Mouse (Mus musculus) kidney, postnatal 14 days (tissue): ENCODE data around the gene Ano1.
A peak's percentile ranks its signal among the peaks of the same experiment; 100 is the strongest.

ENCODE experiments used
- DNase-seq: peaks from one replicate; pipeline ENCODE4 v3.0.0; 2022; ENCODE audit warnings: mixed read lengths

Ano1 gene

DNA sequence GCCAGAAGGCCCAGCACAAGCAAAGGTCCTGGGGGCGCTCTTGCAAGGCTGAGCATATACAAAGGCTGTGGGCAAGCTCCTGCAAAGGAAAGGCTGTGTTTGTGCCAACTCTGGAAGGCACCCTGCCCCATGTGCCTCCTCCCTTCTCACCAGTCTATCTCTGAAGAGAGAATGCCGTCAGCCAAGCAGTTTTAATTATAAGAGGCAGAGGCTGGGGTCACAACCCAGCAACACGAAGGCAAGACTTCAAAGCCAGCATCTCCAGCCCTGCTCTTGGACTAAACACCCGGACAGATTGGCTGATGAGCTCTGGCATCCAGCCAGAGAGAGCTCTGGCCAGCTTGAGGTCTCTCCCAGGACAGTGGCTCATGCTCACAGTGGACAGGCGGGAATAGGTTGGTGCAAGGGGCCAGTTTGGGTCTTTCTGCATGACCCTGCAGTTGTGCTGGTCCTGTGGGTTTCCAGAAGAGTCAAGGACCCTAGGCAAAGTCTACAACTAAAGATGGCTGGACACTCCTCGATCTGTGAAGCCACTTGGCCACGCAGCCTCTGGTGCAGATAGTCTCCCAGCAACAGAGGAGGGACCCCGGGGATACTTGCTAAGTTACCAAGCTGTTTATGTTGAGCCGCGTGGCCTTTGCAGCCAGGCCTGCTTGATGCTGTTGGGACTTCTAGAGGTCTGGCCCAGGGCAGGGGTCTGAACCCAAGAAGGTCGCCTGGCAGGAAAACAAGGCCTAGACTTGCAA is 12.9 kb upstream of the Ano1 start:
- peak; percentile 62 for DNase-seq

GRCm38 (mm10) chr7:144764013-144764412 is 12.2 kb upstream of the Ano1 start:
- no peak for DNase-seq

- DNase-seq: no peak
Measured at GRCm38 (mm10) chr7:144762496-144763235, 10.9 kb upstream of the Ano1 start.

GRCm38 (mm10) chr7:144760228-144760627 is 8.5 kb upstream of the Ano1 start:
- DNase-seq: no peak

DNA sequence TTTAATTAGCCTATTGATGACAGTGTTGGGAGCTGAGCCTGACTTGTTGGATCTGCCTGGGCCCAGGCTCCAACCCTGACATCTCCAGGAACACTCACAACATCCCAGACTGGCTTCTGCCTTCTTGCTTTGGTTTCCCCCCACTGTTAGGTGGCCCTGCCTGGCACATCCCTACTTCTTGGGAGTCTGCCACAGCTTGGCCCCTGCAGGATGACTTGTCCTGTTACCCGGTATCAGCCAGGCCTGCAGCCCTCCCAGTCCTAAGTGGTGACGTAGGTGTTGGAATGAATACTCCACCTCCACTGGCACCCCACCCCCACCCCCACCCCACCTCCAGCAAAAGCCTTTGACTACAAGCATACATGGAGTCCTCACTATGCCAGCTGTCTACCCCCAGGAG is 7.7 kb upstream of the Ano1 start:
- DNase-seq: no peak

DNA sequence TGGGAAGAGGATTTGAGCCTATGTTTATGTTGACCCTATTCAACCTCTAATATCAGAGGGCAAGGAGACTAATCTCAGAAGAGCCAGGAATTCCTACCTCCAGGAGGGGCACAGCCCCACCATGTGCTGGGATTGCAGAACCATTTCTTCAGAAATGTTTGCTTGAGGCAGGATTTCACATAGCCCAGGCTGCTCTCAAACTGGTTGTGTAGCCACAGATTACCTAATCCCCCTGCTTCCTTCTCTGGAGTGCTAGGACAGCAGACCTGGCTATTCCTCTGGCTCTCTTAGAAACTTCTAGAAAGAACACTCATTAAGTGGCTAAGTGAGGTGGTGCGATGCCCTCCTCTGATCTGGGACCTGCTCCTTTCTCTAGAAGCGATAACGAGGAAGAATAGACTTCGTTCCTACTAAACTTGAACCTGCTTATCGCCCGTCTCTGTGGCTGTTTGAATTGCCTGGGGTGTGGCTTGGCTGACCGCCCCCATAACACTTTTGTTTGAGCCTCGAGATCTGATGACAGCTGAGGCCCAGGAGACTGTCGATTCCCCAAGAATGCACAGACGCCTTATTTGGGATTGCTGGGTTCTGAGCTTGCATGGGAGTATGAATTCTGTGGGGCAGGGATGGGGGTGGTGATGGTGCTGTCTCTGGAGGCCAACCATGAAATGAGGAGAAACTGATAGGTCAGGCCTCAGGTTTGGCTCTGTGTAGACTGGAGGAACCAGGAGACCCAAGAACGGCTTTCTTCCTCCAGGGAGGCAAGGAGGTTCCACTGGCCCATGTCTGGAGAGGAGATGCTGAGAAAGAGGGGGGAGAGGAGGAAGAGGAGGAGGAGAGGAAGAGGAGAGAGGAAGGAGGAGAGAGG is 4.0 kb upstream of the Ano1 start:
- DNase-seq: no peak

DNA sequence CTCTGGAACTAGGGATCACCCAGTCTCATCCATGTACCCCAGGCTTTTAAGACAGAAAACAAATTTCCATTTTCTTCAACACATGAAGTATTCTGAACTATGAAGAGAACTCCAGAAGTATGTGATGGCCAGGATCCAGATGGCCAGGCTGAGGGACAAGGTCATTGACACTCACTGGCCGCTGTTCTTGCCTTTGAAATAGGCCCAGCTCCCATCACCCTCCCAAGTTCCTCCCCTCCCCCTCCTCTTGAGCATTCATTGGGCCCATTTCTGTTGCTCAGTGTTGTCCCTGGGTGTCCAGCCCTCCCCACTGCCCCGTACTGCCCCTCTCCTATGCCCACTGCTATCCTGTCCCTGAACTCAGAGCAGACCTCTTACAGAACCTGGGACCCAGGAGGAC is 2.9 kb upstream of the Ano1 start:
- DNase-seq: peak; percentile 73

- DNase-seq: no peak
Measured at GRCm38 (mm10) chr7:144753657-144754031, 1.9 kb upstream of the Ano1 start.

DNA sequence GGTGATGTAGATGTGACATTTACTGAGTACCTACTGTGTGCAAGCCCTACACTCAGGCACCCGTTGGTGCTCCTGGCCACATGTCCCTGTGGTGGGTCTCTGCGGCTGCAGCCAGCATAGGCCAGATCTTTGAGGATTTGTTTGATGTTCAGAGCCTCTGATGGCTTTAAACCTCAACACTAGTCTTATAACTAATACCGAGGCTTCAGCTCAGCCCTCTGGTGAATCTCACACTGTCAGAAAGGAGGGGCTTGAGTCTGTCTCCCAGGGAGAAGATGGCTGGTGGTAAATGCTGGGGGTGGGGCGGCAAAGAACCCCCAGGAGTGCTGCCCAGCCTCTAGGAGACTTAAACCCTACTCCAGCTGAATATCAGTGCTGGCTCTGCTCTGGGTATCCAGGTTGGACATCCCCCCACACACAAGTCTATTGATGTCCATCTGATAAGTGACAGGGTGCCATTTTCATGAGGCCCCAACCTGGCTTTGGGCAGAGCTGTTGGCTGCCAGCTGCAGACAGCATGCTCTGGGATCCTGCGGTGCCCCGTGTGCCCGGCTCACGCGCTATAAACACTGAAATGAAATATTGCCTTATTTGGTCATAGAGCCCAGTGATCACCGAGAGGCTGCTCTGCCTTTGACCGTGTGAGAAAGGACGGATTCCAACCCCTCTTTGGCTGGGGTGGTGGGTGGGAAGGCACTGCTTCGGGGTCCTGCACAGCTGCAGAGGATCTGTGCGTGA is 1.3 kb upstream of the Ano1 start:
- DNase-seq: no peak

DNA sequence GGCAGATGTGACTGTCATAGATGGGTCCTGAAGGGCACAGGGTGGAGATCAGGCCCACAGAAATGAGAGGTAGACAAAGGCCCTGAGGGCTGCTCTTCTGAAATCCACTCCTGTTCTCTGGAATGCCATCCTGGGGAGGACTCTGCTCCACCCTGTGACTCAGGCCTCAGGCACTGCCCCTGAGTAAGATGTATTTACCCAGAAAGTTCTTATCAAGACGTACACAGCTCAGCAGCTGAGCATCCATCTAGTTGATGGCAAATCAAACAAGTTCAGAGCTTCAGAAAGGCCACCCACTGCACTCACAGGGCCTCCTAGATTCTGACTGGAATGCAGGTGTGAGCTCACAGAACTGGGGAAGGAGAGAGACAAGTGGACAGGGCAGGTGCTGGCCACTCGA is 4.0 kb downstream of the Ano1 start:
- DNase-seq: no peak

GRCm38 (mm10) chr7:144746466-144746865 is 5.3 kb downstream of the Ano1 start:
- DNase-seq: no peak

DNA sequence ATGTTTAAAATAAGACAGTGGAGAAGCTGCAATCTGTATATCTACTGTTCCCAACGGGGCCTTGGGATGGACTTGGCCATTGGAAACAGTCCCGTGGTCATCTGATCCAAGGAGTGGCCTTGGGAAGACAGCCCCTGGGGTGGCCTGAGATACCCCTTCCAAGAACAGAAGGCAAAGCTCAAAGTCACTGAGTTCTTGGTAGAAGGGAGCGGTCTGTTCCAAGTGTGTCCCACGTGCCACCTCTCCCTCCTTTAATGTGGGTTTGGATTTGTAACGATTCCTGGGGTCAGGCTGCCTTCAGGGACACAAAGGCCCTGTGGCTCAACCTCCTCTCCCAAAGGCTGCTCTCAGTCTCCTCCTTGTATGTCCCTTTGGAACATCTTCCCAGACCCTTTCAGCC is 7.9 kb downstream of the Ano1 start:
- no peak for DNase-seq

GRCm38 (mm10) chr7:144740643-144741042 is 11.1 kb downstream of the Ano1 start:
- no peak for DNase-seq

GRCm38 (mm10) chr7:144739810-144740209 is 12.0 kb downstream of the Ano1 start:
- no peak for DNase-seq

- peak; percentile 21 for DNase-seq
Measured at GRCm38 (mm10) chr7:144738357-144738798, 13.4 kb downstream of the Ano1 start.

DNA sequence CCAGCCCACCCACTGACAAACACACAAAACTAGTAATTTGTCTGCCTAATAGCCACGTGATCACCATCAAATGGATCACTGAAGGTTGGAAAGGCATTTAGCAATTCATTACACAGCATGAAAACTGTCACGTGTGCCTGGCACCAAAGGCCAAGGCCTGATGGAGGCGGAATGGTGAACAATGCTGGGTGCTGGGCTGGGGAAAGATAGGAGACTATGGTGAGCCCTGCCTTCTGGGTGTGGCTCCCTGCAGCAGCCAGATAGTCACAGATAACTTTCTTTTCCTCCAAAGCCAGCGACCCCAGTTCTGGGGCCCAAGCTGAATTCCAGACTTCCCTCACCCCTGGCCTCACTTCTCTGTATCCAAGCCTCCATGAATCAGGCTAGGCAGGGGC is 19.9 kb downstream of the Ano1 start:
- no peak for DNase-seq

DNA sequence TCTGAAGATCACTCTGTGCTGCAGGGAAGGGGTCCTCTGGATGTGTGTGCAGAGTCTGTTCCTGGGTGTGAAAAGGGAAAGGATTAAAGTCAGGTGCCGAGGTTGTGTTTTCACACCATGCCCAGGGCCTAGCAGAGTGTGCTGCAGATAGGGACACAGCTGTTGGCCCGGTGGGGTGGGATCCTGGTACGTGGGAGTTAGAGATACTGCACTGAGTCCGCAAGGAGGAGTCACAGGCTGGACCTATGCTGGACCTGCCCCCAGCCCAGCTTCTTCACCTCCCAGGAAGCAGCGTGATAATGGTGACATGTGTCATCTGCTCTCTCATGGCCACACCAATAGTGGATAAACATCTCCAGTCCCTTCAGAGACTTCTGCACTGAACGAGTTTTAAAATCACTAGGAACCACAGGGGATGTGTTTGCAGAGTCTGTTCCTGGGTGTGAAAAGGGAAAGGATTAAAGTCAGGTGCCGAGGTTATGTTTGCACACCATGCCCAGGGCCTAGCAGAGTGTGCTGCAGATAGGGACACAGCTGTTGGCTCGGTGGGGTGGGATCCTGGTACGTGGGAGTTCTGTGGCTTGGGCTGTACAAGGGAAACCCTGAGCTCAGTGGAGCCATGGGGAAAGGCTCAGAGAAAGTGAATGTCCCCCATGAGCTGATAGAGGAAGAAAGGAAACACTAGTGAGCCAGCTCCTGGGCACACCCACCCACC is 20.4 kb downstream of the Ano1 start:
- no peak for DNase-seq

DNA sequence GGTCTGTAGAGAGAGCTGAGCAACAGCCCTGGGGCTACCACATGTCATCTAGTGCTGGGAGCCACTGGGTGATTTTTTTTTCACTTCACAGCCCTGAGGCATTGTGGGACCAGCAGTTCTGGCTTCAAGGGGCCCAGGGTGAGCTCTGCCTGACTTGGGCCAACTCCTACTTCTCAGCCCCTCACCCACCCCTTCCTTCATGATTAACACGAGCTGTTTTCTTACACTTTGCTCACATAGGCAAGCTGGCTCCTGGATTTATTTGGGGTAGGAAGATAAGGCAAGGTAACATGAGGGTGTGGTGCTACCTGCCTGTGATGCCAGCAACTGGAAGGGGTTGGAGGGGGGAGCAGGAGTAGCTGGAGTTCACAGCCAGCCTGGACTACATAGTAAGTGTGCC is 27.5 kb downstream of the Ano1 start:
- no peak for DNase-seq

DNA sequence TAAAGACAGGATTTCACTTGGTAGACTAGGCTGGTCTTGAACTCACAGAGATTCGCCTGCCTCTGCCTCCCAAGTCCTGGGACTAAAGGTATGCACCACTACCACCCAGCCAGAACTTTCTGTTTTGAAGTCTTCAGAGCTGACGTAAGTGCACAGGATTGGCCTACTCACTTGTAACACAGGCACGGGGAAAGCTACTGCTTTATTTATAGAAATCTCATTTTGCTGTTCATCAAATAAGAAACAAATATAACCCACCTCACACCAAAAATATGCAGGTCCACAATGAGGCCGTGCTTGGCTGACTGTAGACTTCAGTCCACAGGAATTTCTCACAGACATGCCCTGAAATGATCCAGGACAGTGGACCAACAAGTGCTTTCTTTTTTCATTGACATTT is 31.8 kb downstream of the Ano1 start:
- no peak for DNase-seq

DNA sequence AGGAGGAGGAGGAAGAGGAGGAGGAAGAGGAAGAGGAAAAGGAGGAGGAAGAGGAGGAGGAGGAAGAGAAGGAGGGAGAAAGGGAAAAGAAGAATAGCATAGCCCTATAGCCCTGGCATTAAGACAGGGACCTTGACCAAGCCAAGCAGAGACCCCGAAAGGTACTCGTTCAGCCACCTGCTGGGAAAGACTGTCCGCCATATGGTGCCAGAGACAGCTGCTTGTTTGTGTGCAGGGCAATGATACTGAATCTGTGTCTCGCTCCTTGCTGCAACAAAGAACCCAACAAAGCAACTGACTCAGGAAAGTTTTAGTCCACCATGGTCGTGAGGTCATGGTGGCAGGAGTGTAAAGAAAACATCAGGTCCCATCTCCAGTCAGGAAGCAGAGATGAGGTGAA is 34.0 kb downstream of the Ano1 start:
- DNase-seq: no peak

DNA sequence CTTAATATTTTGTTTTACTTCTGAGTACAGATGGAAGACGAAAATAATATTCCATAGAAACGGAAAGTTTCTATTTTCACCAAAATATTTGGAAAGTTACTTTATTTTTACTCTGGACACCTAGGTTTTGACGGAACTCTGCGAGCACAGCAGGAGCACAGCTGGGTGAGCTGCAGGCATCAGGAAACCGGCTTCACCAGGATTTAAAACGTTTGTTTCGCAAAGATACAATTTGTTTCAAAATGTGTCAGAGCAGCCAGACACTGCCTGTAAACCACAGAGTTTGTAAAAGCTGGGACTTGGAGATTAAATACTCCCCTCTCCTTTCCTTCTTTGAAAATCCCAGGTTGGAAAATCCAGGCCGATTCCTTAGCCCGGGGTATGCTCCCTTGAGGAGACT is 53.9 kb downstream of the Ano1 start:
- no peak for DNase-seq
